Mouse (Mus musculus) kidney, postnatal 14 days (tissue): ENCODE results near the gene Unc50.

Source experiments
- DNase-seq: peaks from one replicate; pipeline ENCODE4 v3.0.0; 2022; ENCODE audit warnings: mixed read lengths

Gene Unc50

DNA sequence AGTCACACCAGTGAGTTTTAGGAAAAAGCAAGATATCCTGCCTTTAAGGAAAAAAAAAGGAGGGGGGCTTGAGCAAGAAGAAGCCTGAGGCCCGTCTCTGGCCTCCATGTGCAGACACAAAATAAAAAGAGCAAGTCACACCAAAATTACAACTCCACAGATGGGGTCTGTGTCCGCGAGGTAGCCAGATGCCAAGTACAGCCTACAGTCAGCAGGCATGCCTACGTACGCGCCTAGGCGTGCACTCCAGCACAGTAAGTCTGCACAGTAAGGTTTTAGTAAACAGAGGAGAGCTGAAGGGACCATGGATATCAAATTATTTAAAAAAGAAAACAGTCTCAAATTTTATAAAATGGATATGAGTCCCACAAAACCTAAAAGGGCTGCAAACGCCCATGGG lies 21.3 kb downstream of the Unc50 start:
- DNase-seq, result no peak

DNA sequence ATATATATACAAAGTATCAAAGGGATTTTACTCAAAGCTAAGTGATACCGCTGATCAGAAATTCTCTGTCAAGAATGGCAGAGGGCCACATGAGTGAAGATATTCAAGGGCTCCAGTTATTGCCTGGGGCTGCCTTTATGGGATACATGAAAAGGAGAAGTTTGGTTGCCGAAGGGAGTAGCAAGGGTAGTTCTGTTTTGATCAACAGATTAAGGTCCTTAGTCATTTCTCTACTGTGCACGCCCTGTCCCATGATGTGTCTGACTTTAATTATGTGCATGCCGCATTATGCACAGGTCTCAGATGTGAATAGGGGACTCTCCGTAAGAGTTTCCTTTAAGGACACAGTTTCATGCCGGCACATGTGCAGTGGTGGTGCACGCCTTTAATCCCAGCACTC lies 27.6 kb downstream of the Unc50 start:
- DNase-seq, result no peak

DNA sequence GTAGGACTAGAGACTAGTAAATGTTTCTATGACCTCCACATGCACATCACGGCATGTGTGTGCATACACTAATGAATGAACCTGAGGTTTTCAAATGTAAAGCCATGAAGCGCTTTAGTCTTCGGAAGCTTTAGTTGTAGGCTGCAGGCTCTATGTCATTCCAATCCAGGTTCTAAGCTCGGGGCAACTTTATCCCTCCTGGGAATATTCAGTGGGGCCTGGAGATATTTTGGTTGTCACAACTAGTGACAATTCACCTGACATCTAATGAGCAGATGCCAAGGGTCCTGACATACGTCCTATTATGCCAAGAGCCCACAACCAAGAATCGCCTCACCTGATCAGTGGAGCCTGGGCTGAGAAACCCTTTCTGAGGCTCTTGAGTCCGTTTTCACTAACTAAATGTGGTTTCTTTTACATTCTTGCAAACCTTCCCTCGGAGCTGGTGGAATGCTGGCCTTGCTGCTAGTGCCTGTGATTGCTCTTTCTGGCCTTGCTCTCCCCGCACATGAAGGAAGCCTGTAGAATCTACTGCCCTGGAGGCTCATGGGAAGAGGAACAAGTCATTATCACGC lies 35.0 kb downstream of the Unc50 start:
- no peak for DNase-seq

DNA sequence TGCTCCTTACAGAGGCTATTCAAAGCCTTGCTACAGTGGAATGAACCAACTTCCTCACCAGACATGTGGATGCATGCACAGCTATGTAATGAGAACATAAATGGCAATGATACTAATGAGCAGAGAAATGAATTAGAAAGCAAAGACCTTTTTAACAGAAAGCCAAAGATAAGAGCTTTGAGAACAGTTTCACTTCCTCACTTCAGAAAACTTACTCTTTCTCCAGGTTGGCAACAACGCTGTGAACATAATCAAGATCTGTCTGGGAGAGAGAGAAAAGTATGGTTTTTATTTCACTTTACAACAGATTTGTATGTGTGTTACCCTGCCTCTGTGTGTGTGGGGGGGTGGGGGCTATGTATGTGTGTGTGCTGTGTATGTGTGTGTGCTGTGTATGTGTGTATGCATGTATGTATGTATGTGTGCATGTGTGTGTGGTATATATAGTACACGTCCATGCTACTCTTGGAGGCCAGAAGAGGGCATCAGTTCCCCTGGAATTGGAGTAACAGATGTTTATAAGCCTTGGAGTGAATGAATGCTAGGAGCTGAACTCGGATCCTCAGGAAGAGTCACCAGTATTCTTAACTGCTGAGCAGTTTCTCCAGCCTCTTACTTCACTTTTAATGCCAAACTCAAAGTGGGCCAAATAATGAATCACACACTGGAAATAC lies 36.5 kb downstream of the Unc50 start:
- no peak for DNase-seq

DNA sequence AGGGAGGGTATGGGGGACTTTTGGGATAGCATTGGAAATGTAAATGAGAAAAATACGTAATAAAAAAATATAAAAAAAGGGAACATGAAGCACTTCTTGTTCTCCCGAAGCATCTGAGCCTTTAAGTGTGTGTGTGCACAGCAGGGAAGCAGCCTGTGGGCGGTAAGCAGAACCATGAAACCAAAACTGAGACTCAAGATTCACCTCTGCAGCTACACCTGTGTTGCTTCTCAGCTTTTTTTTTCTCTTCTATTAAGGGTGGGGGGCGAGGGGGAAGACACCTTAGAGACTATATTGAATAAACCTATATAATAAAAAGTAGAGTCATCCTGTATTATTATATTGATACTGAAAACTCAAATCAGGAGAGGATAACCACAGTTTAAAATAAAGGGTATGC lies 37.9 kb downstream of the Unc50 start:
- no peak for DNase-seq

DNA sequence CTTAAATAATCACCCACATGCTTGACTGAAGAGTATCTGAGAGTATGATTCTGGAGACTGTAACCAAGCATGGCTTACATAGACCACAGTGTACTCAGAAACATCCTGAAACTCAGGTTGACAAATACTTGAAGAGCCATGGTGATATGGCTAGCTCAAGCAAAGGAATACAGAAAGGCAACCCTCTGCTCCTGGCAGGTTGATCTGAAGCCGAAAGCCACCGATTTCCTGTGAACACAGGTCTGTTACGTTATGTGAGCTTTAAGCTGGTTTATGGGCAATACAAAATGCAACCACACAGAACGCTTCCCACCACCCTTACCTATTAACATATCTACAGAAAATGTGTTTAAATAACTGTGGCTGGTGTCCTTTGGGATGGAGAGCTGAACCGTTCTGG lies 39.1 kb downstream of the Unc50 start:
- DNase-seq, result no peak

DNA sequence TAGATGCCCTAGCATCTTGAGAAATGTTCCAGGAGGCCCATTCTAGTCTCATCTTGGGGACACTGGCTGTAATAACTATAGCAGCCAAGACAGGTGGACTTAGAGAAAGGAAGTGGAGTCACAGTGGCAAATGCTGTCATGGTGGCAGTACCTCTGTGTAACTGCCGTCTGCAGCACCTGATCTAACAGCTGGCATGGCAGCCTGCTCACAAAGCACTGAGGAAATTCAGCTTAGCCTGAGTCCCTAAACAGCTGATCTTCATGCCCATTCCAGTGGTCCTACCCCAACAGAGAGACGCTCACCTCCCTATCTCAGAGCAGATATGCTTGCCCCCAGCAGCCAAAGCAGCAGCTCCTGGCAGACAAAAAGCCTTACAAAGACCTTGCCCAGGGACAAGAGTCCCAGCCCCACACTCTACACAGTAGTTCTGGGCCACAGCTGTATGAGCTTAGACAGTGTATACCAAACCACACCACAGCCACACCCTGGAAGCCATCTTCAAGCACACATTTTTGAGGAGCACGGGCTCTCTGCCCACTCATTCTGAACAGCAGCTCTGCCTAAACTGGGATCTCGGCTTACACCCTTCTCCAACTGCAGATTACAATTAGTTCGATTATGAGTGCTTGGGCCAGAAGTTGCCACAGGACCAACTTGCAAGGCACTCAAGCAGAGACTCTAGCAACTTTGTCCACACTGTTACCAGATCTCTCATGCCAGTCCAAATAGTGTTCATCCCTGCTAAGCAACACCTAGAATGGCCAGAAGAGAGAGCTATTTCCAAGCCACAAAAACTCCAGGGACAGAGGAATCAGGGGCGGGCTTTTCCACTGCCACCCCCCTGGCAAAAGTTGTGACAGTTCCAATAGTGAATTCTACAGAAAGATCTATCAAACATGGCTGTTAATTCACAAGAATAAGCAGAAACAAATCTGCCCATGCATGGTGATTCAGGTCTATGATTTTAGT lies 41.5 kb downstream of the Unc50 start:
- no peak for DNase-seq

DNA sequence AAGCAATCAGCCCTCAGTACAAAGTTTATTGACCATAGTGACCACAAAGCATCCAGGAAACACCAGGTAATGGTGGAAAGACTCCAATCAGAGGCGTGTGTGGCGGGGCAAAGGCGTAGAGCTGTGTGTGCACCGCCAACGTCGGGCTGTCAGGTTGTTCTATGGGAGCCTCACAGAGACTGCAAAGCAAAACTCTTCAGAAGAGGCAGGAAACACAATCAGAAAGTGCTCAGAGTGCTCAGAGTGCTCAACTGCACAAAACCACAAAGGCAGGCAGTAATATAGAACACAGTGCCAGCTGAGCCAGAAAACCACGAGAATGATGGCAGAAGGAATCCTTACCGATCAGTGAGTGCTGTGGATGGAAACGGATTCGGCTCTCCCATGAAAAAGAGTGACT lies 43.3 kb downstream of the Unc50 start:
- no peak for DNase-seq

DNA sequence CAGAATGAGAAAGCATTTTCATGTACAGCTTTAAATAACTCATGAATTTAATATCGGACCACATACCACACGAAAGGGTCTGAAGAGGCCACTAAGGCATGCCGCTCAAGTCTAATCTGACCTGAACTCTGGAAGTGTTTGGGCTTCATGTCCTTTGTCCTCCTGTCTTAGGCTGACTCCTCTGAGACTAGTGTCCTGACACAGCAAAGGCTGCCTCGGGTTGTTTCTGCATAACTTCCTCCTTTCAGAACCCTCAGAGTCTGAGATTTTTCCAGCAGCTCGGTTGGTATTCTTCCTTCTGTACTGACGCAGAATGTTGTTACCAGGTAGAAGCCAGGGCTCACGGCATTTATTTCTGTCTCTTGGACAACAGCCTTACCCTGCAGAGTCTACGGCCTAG lies 44.1 kb downstream of the Unc50 start:
- no peak for DNase-seq

DNA sequence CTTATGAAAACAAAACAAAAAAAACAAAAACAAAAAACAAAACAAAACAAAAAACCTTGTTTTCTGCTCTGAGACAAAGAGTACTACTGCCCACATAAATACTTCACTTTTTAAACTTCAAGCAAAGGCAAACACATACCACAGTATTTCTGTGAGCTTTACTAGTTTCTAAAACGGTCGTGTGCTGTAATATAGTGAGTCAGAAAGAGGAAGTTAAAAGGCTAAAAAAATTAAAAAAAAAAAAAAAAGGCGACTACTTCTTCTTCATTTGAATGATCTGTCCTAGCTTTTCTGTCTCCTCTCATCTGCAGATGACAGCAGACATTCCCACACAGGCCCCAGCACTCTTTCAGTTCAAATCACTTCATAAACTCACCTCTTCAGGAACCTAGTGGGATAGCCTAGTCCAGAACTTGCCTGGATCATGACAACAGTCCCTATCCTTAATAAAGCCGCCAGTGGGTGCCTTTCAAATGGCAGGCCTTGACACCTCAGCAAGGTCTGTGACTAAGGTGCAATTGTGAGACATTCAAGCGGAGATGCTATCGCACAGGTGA lies 44.8 kb downstream of the Unc50 start:
- DNase-seq, result no peak

DNA sequence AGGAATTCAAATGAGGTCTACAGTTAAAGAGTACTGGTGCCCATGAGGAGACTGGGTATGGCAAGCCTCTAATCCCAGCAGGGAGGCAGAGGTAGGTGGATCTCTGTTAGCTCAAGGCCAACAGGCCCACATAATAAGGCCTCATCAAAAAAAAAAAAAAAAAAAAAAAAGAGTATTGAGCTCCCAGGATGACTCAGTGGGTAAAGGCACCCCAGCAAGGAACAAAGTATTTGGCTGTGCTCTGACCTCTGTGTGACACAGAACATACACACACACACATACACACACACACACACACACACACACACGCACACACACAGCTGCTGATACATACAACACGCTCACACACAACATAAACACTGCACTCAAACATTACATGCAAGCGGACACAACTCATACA lies 45.4 kb downstream of the Unc50 start:
- DNase-seq, result no peak

DNA sequence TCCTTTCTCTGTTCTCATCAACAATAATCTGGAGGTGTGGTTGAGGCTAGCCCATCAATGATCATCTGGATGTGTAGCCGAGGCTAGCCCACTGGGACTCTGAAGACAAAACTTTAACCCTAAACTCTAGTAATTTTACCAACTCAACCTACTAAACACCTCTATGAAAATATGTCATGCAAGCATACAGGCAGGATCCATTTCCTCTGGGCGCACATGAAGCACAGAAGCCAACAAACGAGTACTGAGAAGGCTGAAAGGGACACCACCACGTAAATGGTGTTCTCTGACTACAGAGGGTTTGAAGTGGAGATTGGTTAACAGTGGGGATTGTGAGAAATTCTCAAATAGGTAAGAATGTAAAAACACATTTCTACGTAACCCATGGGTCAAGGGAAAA lies 47.3 kb downstream of the Unc50 start:
- DNase-seq, result no peak

DNA sequence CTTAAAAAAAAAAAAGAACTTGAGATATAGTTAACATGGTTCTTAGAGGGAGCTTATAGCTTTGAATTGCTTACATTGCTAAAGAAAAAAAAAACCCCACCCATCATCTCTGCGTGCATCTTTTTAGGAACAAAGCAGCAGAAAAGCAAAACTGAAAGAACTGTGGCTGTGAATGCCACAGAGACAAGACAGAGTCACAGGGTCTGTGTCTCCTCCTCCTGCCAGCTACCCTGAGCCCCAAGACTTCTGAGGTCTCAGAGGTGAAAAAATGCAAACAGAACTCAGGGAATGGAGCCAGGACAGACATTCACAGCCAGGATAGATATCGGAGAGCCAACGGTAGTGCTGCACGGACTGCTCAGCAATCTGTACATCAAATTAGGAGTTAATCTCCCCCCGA lies 48.0 kb downstream of the Unc50 start:
- no peak for DNase-seq

DNA sequence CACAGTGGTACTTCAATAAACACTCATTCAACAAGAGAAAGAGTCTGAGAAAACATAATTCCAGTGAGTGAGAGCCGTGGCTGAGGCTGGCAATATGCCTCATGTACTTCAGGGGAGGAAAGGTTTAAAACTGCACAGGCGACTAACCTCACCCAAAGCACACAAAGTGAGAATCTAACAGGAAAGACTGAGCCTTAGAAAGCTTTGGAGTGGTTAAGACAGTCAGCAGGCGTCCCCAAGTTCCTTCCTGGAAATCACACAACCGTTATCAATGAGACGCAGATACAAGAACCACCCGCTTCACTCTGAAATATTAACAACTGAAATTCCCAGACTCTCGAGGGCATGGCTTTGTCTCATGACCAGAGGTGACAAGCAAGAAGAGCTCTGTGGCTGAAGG lies 48.5 kb downstream of the Unc50 start:
- no peak for DNase-seq

DNA sequence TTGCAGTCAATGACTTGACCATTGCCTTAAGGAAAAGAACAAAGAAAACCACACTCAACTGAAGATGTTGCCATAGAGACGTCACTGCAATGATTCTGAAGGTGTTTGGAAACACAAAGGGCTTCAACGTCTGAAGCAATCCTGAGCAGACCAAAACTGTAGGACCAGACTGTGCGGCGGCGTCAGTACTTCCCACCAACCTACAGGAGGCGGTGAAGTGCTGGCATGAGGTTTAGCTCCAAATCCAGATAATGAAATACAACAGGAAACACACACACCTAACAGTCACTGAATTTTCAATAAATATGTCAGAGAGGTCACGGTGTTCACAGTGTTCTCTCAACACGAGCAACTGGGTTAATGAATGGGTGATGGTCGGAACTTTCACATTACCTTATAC lies 49.1 kb downstream of the Unc50 start:
- no peak for DNase-seq

DNA sequence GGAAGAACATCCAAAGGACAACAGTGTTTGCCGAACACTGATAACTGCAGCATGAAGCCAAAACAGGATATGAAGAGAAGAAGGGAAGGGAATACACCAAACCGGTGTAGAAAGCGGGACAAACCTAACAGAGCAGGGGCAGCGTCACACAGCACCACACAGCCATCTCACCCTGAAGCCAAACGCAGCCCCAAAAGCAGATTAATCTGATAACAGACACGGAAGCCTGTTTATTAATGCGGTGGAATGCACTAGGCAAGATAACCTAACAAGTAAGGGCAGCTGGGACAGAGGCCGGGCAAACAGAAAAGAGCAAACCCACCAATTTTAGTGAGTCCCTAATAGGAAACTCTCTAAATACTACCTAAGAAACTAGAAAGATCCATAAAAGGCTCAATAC lies 49.8 kb downstream of the Unc50 start:
- no peak for DNase-seq

DNA sequence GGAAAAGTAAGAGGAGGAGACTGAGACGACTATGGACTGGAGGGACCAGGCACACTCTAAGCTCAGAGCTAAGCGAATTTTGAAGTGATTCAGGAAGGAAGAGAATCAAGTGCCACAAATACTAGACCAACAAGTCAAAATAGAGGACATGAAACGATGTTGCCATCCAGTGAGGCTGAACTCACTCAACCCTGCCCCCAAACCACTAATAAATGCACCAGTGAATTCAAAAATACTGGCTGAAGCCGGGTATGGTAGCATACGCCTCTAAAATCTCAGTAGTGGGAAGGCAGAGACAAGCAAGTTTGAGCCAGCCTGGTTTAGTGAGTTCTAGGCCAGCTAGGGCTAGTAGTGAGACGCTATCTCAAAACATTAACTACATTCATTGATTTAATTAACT lies 50.8 kb downstream of the Unc50 start:
- DNase-seq, result no peak

DNA sequence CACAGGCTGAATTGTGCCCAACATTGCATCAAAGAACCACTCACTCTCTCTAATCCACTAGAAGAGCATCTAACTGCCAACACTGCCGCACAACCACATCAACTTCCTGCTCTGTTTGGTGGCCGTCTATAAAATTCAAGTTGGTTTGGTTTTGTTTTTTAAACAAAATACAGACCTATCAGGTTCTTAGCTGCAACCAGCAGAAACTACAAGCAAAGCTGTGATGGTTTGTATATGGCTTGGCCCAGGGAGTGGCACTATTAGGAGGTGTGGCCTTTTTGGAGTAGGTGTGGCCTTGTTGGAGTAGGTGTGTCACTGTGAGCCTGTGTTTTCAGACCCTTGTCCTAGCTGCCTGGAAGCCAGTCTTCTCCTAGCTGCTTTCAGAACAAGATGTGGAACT lies 51.4 kb downstream of the Unc50 start:
- no peak for DNase-seq

DNA sequence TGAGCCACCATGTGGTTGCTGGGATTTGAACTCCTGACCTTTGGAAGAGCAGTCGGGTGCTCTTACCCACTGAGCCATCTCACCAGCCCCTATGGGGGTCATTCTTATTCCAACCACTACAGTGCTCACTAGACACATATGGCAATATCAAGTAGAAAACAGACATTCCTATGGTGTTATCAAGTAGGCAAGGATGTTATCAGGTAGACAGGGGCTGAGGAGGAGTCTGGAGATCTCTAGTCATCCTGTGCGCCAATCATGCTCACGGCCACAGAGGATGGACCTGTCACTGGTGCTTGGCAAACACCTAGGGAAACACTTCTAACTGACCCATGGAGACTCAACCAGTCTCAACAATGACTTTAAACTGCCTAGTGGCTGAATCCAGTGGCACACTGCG lies 54.7 kb downstream of the Unc50 start:
- DNase-seq, result no peak

DNA sequence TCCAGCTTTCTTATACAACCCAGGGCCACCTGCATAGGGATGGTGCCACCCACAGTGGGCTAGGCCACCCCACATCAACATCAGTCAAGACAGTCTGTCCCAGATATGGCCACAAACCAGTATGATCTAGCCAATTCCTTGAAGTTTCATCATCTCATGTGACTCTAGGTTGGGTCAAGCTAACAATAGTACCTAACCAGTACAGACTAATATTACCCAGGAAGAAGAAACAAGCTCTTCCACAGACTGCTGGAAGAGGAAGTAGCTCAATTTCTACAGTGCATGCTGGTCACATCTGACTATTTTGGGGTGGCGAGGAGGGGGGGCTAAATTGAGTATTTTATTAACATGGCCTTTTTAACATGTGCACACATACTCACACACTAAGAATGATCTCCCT lies 56.5 kb downstream of the Unc50 start:
- DNase-seq, result no peak

DNA sequence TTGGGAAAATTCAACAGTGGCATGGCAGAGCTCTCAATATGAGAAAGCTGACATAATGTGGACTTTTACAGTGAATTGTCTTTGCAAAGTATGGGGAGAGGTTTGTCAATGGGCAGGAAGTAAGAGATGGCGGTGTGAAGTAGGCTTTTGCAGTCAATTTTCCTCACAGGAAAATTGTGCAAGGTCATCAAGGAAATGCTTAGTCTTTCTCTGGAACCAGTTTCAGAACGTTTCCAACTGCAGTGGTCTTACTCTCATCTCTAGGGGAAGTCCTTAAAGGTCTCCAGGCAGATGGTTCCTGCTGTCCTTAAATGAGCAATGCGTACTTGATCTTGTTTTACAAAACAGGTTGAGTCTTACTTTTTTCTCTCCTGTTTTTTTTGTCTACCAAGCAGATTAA lies 57.1 kb downstream of the Unc50 start:
- DNase-seq, result no peak

DNA sequence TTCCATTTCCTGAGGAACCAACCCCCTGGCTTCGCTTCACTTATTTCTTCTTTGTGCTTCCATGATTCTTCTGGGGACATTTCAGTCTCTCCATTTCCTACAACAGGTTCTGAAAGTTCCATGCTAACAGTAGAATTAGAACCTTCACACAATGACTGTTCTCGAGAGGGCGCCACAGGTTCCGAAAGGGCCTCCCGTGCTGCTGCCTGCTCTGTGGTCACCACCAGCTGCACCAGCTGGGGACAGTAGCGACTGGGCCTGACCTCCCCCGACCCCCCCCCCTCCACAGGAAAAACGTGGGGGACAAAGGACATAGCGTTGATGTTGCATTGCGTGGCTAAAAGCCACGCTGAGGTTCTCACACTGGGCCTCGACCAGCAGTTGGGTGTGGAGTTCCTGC lies 58.6 kb downstream of the Unc50 start:
- no peak for DNase-seq
